Mouse (Mus musculus): ENCODE measurements around the gene Flot1.

Gene Flot1

DNA sequence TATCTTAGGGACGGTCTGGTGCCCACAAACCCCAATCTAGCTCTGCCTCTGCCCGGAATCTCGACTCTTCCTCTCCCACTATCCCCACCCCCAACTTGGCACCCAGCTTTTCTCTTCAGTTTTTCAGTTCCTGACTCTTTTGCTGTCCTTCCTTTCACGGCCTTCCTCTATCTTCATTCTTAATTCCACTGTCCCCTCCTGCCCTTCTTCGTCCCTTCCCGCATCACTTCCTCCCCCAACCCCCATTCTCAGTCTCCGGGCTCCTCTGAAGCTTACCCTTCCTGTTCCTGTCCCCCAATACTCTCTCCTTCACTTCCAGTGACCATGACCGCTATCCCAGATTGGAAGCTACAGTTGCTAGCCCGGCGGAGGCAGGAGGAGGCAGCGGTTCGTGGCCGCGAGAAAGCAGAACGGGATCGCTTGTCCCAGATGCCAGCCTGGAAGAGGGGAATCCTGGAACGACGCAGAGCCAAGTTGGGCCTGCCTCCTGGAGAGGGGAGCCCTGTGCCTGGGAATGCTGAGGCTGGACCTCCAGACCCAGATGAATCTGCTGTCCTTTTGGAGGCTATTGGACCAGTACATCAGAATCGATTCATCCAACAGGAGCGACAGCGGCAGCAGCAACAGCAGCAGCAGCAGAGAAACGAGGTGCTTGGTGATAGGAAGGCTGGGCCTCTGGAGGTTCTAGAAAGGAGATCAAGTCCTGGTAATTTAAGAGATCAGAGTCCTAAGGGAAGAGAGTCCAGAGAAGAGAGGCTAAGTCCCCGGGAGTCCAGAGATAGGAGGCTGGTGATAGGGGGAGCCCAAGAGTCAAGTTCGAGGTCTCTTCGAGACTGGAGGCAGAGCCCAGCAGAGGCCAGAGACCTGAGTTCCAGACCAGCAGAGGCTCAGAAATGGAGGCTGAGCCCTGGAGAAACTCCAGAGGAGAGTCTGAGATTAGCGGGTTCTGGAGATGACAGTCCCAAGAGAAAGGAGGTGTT lies 44.2 kb downstream of the Flot1 start:
- no peak for DNase-seq (ENCODE audit: low spot score in 2 of 2)

DNA sequence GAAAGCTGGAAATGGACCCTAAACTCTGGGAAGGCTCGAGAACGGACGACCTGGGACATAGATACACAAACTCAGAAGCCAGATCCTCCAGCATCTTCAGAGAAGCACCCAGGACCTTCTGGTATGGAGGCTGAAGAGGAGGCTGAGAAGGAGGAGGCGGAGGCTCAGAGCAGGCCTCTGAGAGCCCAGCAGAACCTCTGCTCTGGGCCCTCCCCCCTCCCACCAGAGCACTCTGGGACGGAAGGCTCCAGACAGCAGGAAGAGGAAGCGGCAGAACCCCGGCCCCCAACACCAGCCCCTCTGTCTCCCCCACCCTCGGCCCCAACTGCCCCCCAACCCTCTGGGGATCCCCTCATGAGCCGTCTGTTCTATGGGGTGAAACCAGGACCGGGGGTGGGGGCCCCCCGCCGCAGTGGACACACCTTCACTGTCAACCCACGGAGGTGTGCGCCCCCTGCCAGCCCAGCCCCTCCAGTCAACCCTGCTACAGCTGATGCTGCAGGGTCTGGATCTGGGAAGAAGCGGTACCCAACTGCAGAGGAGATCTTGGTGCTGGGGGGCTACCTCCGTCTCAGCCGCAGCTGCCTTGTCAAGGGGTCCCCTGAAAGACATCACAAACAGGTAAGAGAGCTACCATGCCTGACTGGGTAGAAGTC lies 45.3 kb downstream of the Flot1 start:
- no peak for DNase-seq (ENCODE audit: low spot score in 2 of 2)

DNA sequence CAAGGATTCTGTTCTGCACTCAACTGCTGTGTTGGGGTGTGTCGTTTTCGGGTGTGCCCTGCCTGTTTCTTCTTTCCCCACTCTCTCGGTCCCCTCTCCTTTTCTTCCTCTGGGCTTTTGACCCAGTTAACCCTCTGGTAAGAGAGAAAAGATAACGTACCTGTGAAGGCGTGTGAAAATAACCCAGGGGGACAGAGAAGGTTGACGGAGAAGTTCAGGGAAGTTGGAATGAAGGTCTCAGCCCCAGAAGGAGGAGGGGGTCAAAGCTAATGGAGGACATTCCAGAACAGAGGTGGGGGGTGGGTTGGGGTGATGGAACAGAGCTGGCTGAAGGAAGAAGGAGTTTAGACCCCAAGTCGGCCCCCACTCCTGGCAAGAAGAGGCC lies 45.9 kb downstream of the Flot1 start:
- DNase-seq (ENCODE audit: low spot score in 2 of 2): no peak

DNA sequence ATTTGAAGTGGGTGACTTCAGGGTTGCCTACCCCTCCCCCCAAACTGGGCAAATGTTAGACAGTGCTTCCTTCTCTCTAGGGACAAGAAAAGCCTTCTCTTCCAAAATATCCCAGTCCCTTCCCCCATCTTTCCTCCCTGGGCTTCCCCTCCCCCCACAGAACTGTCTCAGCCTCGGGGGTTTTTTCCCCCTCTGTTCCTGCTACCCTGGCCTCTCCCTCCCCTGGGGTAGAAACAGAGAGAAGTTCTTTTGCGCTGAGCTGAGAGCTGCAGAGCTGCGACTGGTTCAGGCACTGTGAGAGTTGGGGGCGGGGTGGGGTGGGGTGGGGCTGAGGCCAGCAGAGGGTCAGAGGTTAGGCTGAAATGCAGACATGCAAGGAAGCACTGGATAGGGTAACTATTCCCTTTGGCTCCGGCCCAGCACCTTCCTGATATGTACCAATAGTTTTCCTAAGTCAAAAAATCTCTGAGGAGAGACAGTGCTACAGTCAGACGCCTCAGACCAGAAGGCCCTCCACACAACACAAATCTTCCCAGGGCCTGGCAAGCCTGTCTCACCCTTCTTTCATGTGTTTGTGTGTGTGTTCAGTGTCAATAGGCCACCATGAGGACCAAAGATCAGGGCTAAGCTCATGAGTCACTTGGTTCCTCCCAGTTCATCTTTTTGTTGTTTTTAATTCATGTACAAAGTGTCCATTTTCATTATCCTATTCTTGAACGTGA lies 46.5 kb downstream of the Flot1 start:
- DNase-seq (ENCODE audit: low spot score in 2 of 2): no peak

DNA sequence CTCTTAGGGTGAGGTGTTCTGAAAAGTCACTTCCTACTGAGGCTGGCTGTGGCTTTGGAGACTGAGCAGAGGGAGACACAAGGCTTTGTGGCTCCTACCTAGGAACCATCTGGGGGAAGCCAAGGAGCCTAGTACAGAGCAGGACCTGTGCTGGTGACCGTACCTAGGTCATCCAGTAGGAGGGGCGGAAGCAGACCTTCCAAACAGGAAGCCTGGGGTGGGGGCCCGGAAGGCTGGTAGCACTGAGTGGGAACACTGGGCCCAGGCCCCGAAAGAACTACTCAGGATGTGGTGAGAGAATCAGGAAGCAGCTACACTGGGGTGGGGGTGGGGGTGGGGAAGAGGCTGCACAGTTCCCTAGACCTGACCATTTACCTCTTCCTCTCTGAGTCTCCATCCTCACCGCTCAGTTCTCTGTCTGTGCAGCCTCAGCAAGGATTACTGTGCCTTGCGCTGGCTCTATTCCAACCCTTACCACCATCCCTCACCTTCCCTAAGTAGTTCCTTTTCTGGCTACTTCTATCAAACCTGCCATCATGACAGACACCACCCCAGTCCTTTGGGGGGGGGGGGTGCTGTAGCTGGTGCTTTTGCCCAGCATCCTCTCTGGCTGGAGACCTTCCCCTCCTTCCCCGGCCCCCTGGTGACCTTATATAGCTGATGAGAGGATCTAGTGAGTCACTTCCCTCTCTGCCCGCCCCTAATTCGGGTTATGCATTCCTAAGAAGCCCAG lies 47.3 kb downstream of the Flot1 start:
- DNase-seq (ENCODE audit: low spot score in 2 of 2): peak in 1 of 2 experiments; percentile 31

DNA sequence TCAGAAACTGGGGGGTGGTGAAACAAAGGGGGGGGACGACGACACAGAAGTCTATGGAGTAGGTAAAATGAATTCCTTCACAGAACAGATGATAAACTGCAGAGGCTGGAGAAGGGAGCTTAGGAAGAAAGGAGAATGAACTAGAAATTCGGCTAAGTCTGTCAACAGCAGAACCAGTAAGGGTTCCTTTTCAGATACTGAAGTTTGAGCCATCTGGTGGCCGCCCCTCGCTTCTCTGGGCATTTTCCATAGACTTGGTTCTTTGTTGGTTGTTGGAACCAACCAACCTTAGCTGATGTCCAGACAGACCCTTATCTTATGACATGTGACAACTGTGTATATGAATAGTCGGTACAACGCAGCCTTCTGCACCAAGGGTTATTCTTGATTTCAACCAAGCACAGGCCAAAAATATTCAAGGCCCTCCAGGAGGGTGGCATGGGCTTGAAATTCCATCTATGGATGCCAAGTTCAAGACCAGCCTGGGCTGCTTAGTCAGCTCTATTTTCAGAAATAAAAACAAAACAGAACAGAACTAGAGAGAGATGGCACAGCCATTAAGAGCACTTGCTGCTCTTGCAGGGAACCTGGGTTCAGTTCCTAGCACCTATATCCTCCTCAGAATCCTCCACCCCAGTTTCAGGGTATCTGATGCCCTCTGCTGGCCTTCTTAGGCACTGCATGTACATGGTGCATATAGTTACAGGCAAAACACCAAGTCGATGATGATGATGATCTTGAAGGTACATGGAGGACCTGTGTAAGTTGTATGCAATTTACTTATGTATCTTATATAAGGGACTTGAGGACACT lies 48.1 kb downstream of the Flot1 start:
- no peak for DNase-seq (ENCODE audit: low spot score in 2 of 2)

DNA sequence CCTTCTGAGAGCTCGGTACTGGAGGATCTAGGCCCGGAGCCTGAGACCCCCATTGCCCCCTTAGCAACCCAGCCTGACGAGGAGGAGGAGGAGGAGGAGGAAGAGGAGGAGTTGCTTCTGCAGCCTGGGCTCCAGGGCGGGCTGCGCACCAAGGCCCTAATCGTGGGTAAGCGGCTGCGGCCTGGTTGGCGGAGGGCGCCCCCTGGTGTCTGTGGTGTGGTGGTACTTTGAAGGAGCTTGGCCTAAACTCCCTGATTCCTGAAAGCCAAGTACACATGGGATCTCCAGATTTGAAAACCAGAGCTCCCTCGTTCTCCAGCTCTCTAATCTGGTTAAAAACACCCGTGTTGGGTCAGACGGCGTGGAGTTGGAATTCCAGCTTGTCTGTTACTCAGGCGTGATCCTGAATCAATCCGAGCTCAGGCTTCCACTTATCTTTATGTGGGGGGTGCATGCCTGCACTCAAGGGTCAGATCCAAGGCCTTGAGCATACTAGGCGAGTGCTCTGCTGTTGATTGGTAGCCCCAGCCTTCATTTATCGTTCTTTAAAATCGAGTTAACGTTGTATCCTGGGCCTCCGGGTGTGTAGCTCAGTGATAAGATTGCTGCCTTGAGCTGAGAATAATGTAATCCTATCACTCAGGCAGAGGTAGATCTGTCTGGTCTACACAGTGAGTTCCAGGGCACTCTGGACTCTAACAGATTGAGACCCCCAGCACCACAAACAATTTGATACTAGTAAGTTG lies 50.9 kb downstream of the Flot1 start:
- peak in 1 of 2 experiments; percentile 85 for DNase-seq (ENCODE audit: low spot score in 2 of 2)

DNA sequence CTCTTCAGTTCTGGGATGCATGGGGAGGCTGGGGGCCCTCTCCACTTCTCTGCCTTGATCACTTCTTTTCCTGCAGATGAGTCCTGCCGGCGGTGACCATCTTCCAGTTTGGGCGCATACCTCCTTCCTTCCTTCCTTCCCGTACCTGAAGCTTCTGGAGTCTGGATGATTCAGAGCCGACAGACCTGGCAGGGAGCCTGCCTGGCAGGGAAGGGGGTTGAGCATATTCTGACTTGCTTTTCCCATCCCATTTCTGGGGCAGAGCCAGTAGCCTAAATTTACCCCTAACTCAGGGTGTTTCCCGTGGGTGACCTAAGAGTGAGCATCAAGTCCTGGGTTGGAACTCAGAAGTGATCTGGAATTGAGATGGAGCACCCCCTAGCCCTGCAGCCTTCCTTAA lies 51.7 kb downstream of the Flot1 start:
- DNase-seq (ENCODE audit: low spot score in 2 of 2): peak in 1 of 2 experiments; percentile 64

DNA sequence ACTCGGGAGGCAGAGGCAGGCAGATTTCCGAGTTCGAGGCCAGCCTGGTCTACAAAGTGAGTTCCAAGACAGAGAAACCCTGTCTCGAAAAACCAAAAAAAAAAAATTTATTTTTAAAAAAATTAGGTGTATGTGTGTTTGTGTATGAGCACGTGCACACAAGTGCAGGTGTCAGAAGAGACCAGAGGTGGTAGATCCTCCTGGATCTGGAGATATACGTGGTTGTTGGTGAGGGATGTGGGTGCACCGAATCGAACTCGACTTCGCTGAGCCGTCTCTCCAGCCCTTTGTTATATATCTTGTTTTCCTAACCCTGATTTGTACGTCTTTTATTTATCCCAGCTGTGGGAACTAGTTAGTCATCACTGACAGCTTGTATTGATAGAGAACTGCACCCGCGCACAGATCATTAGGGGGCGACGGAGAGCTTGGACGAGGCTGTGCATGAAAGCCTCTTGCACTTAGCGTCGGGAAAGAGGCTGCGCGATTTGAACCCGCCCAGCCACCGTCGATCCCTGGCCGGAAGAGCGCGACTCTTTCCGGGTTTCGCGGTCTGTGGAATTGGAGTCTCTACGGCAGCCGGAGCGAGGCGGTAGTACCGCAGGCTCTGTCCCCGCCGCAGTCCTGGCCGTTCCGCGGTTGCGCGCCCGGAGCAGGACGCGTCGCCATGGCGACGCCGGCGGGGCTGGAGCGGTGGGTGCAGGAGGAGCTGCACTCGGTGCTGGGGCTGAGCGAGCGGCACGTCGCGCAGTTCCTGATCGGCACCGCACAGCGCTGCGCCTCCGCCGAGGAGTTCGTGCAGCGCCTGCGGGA lies 56.4 kb downstream of the Flot1 start, which contains the start of gene Dhx16:
Dhx16 (plus strand) TSS at position 575 of the 813 bp plus-strand sequence.
- peak; percentile 84 to 96 for DNase-seq (ENCODE audit: low spot score in 2 of 2)

Data from left cerebral cortex, adult 9 months (tissue).